In genomic region chr16:37636107-37636506, GRCm38 (mm10) we compare ENCODE assay signal across 8 mouse cellular contexts. TPM values are rescaled to one million over a fixed set of nuclear protein-coding genes. Genes with fewer than 3 reads are reported as not detected.
DNase-seq lines count a peak whose midpoint lies in the region; ATAC-seq and TF ChIP-seq lines count a peak whose summit lies in the region.
"Had no signal": no experiment of that assay in that cellular context is flagged by ENCODE, and none has a peak within 500 bp of the region (broad histone marks: within the 10 kb centered on the region; RNA-seq: fewer than 3 reads in every experiment).

No protein-coding gene starts in this region.

- no peaks in the 10 kb centered on the region for H3K4me1 ChIP-seq in kidney, adult 2 months (ENCODE audit: control insufficient read depth, insufficient read depth, low read length)
- H3K4me1 ChIP-seq in CH12.LX (ENCODE audit: control insufficient read depth in 1 of 2, insufficient read depth in 2 of 2), result peaks cover 2 to 3% of the 10 kb centered on the region in 2 experiments; a peak in 1 of 4 replicates
- peaks cover 0 to 7% of the 10 kb centered on the region in 2 experiments; a peak in 2 of 4 replicates for H3K4me1 ChIP-seq in liver, embryonic 14.5 days (replicated peaks; ENCODE audit: control insufficient read depth in 2 of 2, insufficient read depth in 2 of 2, low read length in 1 of 2)

- no peak for TF ChIP-seq EP300 in CH12.LX (IDR thresholded peaks at IDR 0.05; ENCODE audit: low read length)
- TF ChIP-seq EP300 in liver, embryonic 14.5 days (IDR thresholded peaks at IDR 0.05; ENCODE audit: low read depth), result no peak

- H3K9me3 ChIP-seq in CH12.LX (replicated peaks; ENCODE audit: low read length), result no peaks in the 10 kb centered on the region
- H3K9me3 ChIP-seq in liver, embryonic 14.5 days (ENCODE audit: control insufficient read depth, low read length), result no peaks in the 10 kb centered on the region

- H3K27me3 ChIP-seq in kidney, adult 2 months (replicated peaks; ENCODE audit: control insufficient read depth, insufficient read depth, low read length), result no peaks in the 10 kb centered on the region
- H3K27me3 ChIP-seq in CH12.LX (replicated peaks), result no peaks in the 10 kb centered on the region
- no peaks in the 10 kb centered on the region for H3K27me3 ChIP-seq in liver, embryonic 14.5 days (ENCODE audit: control insufficient read depth, insufficient read depth, low read length)

- TF ChIP-seq POLR2A in kidney, adult 2 months (IDR thresholded peaks at IDR 0.05; ENCODE audit: low read depth, low read length), result no peak
- no peak for TF ChIP-seq POLR2A in CH12.LX (IDR thresholded peaks at IDR 0.05; ENCODE audit: low read depth, low read length)

- no peak for ATAC-seq in liver, embryonic 14.5 days (ENCODE audit: insufficient read depth)

- in situ Hi-C loops in CH12.LX (cut with MboI; ENCODE audit: low pct_ligation_motif_present, low pct_unique_long_range_greater_than_20kb, low sequenced_read_pairs), result no loop called here

- H3K4me3 ChIP-seq in kidney, adult 2 months (ENCODE audit: insufficient read depth, low read depth, low read length), result no peak overlapping the region
- no peak overlapping the region for H3K4me3 ChIP-seq in CH12.LX (replicated peaks in 1 of 3; ENCODE audit: low read depth in 2 of 3, low read length in 2 of 3, poor library complexity in 1 of 3)
- H3K4me3 ChIP-seq in liver, embryonic 14.5 days (ENCODE audit: insufficient read depth in 1 of 2, low read depth in 2 of 2, low read length in 2 of 2), result no peak overlapping the region

- peak; percentile 57 for TF ChIP-seq CTCF in kidney, adult 2 months (conservative IDR thresholded peaks at IDR 0.05; ENCODE audit: insufficient read depth, insufficient read length, low read depth, low read length)
- TF ChIP-seq CTCF in CH12.LX (conservative IDR thresholded peaks at IDR 0.05 in 1 of 2, IDR thresholded peaks at IDR 0.05 in 1 of 2; ENCODE audit: low read depth in 2 of 2, low read length in 2 of 2), result peak in 1 of 2 experiments; percentile 70; a peak in 2 of 4 replicates
- peak; percentile 48 for TF ChIP-seq CTCF in liver, embryonic 14.5 days (IDR thresholded peaks at IDR 0.05; ENCODE audit: low read depth)

- no peaks in the 10 kb centered on the region for H3K79me2 ChIP-seq in CH12.LX (replicated peaks; ENCODE audit: control insufficient read depth, extremely low read depth, insufficient read depth, poor library complexity, severe bottlenecking)

- H3K4me2 ChIP-seq in CH12.LX (ENCODE audit: insufficient read depth, low read depth, poor library complexity, severe bottlenecking), result no peak overlapping the region
- H3K4me2 ChIP-seq in liver, embryonic 14.5 days (ENCODE audit: low read depth), result no peak overlapping the region

- no peaks in the 10 kb centered on the region; the same call in 1 of the 2 replicates for H3K36me3 ChIP-seq in kidney, adult 2 months (ENCODE audit: control insufficient read depth, insufficient read depth, low read length)
- no peaks in the 10 kb centered on the region for H3K36me3 ChIP-seq in CH12.LX (replicated peaks in 1 of 2; ENCODE audit: control insufficient read depth in 1 of 2, insufficient read depth in 1 of 2, low read length in 1 of 2)
- H3K36me3 ChIP-seq in liver, embryonic 14.5 days (replicated peaks; ENCODE audit: control insufficient read depth, insufficient read depth, low read depth), result no peaks in the 10 kb centered on the region

- WGBS in kidney, adult 2 months, result 44% methylated on average over 6 of the region's 6 CpGs
- 53% methylated on average over 6 of the region's 6 CpGs for WGBS in liver, embryonic 14.5 days (ENCODE audit: insufficient replicate concordance)

- TF ChIP-seq RAD21 in CH12.LX (IDR thresholded peaks at IDR 0.05; ENCODE audit: low read depth, low read length), result peak; percentile 66

- no peak overlapping the region for H3K27ac ChIP-seq in kidney, adult 2 months (ENCODE audit: insufficient read depth, low read depth, low read length)
- no peak overlapping the region for H3K27ac ChIP-seq in CH12.LX (ENCODE audit: insufficient read depth, low read depth)
- no peak overlapping the region for H3K27ac ChIP-seq in liver, embryonic 14.5 days

- dilution Hi-C loops in CH12.LX (cut with MboI; ENCODE audit: extremely low pct_ligation_motif_present, extremely low pct_unique_long_range_greater_than_20kb, low sequenced_read_pairs), result no loop called here

- H3K9ac ChIP-seq in CH12.LX (ENCODE audit: insufficient read depth, low read depth), result no peak overlapping the region
- no peak overlapping the region for H3K9ac ChIP-seq in liver, embryonic 14.5 days (replicated peaks)

- DNase-seq in kidney, adult 2 months, result peak; percentile 45
- DNase-seq in kidney, adult 11 months, result no peak
- DNase-seq in CH12.LX (ENCODE audit: extremely low read depth), result peak; percentile 50
- peak; percentile 41 for DNase-seq in adrenal gland, postnatal 10 days
- no peak for DNase-seq in liver, embryonic 14.5 days (ENCODE audit: low read depth in 3 of 3, low spot score in 3 of 3)
- DNase-seq in layer of hippocampus, adult 9-10 months (ENCODE audit: low spot score), result no peak
- no peak for DNase-seq in thymus, postnatal 14 days

TF ChIP-seq in CH12.LX, 34 proteins besides CTCF, POLR2A, EP300 and RAD21:
- TF ChIP-seq SMC3 (IDR thresholded peaks at IDR 0.05; ENCODE audit: low read depth, low read length), result peak; percentile 78
- peak; percentile 68; the same call in 1 of the 2 replicates for TF ChIP-seq IRF4 (IDR thresholded peaks at IDR 0.05; ENCODE audit: low read depth, low read length)
- TF ChIP-seq MAFK (IDR thresholded peaks at IDR 0.05; ENCODE audit: insufficient replicate concordance, low read length), result no peak
TF ChIP-seq in CH12.LX: peak in this region for 2.

RNA-seq across cellular contexts. Expression of gene Ndufb4, which starts 18.1 kb away (rescaled TPM):
- polyA plus RNA-seq in kidney, adult 2 months (2012; rRNA removed), result 131 and 178 TPM in 2 replicates
- total RNA-seq in CH12.LX (2012; rRNA removed) (70.7 and 72.3 TPM in 2 replicates), CH12.LX (2014; rRNA removed) (97.4 and 102 TPM in 2 replicates)
- 51.8 and 54.2 TPM in 2 replicates for polyA plus RNA-seq in CH12.LX (2012; ENCODE audit: insufficient read length, low read depth)
- 100 to 1,000 TPM; 154 TPM for total RNA-seq in adrenal gland, postnatal 10 days (2021)
- polyA plus RNA-seq in liver, embryonic 14.5 days (2012; rRNA removed), result 23.9 and 34.3 TPM in 2 replicates
- 47.2 and 52.9 TPM in 2 replicates for polyA plus RNA-seq in liver, embryonic 14.5 days (2014; fragmentation: Nextera tagmentation; extraction: Ambion mirVana)

RNA-seq across cellular contexts. Expression of gene Hgd, which starts 56.2 kb away (rescaled TPM):
- 398 and 426 TPM in 2 replicates for polyA plus RNA-seq in kidney, adult 2 months (2012; rRNA removed)
- total RNA-seq in CH12.LX (2012; rRNA removed), result not detected in 2 replicates
- not detected in 2 replicates for total RNA-seq in CH12.LX (2014; rRNA removed)
- not detected in 2 replicates for polyA plus RNA-seq in CH12.LX (2012; ENCODE audit: insufficient read length, low read depth)
- total RNA-seq in adrenal gland, postnatal 10 days (2021), result 10 to 100 TPM; 20.0 to 33.9 TPM
- polyA plus RNA-seq in liver, embryonic 14.5 days (2012; rRNA removed), result 20.3 and 21.3 TPM in 2 replicates
- polyA plus RNA-seq in liver, embryonic 14.5 days (2014; fragmentation: Nextera tagmentation; extraction: Ambion mirVana), result 32.7 and 34.6 TPM in 2 replicates
- total RNA-seq: left cerebral cortex, adult 8-10 months had no signal

Comparison
In these comparisons a context has a peak if more than half of its experiments do, and no peak if none do; other contexts are left out.
1. DNase-seq: peak in kidney, adult 2 months (single experiment), CH12.LX (single experiment) and adrenal gland, postnatal 10 days (single experiment); none in kidney, adult 11 months (single experiment), liver, embryonic 14.5 days (0 of 3), layer of hippocampus, adult 9-10 months (single experiment) and thymus, postnatal 14 days (single experiment).
2. RNA of gene Hgd, which starts 56.2 kb away (polyA plus RNA-seq): 398 to 426 TPM in kidney, adult 2 months and 20.3 to 34.6 TPM in liver, embryonic 14.5 days; not detected in CH12.LX; every median in the first group is over 10 times any median in the second.